Mouse (Mus musculus): Measurements from ENCODE around the gene Lrrc15. TPM values are rescaled to one million over a fixed set of nuclear protein-coding genes. Genes with fewer than 3 reads are reported as not detected.
A peak's percentile ranks its signal among the peaks of the same experiment; 100 is the strongest.

Lrrc15 gene
- polyA plus RNA-seq (2016; fragmentation: Nextera tagmentation; extraction: Ambion mirVana), result 0.84 and 0.90 TPM in 2 replicates

DNA sequence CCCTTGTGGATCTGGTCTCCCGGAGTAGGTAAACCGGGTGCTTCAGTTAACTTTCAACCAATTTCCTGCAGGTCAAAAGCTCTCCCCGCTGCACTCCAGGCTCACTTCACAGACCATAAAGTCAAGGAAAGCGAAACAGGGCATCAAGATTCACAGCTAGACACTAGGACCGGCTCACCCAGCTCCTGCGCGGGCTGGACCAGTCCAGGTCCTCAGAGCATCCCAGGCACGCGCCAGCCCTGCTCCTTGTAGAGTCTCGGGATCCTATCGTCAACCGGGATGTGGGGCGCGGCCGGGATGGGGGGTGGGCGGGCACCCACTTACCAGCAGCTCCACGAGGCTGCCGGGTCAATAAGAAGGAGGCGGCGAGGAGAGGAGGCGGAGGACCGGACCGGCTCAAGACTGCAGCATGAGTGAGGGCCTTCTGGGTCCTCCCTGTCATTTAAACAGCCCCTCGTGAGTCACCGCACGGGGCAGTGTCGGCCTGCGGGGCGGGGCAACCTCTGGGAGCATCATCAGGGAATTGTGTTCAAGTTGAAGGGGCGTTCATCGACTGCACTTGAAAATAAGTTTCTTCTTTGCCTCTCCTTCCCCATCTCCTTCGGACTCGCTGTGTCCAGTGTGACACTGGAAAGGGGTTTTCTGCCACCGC, at the start of gene Lrrc15:
TSS of gene Lrrc15 (minus strand) at position 413 of the 652 bp plus-strand sequence.
- WGBS, result 4% methylated on average over 34 of the region's 34 CpGs
- Histone ChIP-seq H3K9ac (replicated peaks) (peak within 1 kb of the TSS; percentile 35; the same call in 1 of the 2 replicates), H3K27me3 (peaks cover 27% of the 10 kb centered on the region), H3K9me3 (no peaks in the 10 kb centered on the region), H3K27ac (no peak within 1 kb of the TSS), H3K4me3 (replicated peaks) (peak within 1 kb of the TSS; percentile 36), H3K36me3 (no peaks in the 10 kb centered on the region), H3K4me1 (replicated peaks) (peaks cover 51% of the 10 kb centered on the region), H3K4me2 (peak within 1 kb of the TSS; percentile 73)
- no peak for ATAC-seq (ENCODE audit: insufficient number of reproducible peaks, insufficient read depth, low FRiP score, low TSS enrichment, low read depth)

GRCm38 (mm10) chr16:30314236-30314635, 31.2 kb upstream of the Lrrc15 start:
- H3K27me3 ChIP-seq, result peaks cover 30% of the 10 kb centered on the region
- H3K4me3 ChIP-seq (replicated peaks), result no peak overlapping the region
- H3K36me3 ChIP-seq, result peaks cover 27% of the 10 kb centered on the region; the same call in 1 of the 2 replicates
- no peak overlapping the region for H3K4me2 ChIP-seq
- no peak for ATAC-seq (ENCODE audit: insufficient number of reproducible peaks, insufficient read depth, low FRiP score, low TSS enrichment, low read depth)
- no peak overlapping the region for H3K27ac ChIP-seq
- H3K9me3 ChIP-seq, result no peaks in the 10 kb centered on the region
- H3K4me1 ChIP-seq (replicated peaks), result peaks cover 7% of the 10 kb centered on the region
- no peak overlapping the region for H3K9ac ChIP-seq (replicated peaks)

DNA sequence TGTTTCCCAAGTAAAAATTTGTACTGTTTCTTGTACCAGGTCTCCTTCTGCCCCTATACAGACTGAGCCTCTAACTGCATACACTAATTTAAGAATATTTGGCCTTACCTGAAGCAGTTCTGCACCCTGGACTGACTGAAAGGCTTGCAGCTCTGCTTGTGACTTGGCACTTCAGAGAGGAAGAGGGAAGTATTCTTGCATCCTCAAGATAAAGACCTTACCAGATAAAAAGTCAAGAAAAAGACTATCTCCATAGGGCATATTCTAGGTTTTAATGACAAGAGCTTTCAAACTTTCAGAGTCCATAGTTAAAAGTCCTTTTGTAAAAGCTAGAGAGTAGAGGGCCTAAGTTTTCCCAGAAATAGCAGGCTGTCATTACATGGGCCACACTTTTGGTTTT, 27.6 kb upstream of the Lrrc15 start, which contains the start of gene Gp5:
TSS of gene Gp5 (minus strand) at position 133 of the 400 bp plus-strand sequence.
- Histone ChIP-seq H3K27ac (no peak within 1 kb of the TSS), H3K4me1 (replicated peaks) (peaks cover 21% of the 10 kb centered on the region), H3K9ac (replicated peaks) (0 out of 2 replicates have a peak within 1 kb of the TSS, but pooled peaks have one; percentile 4), H3K9me3 (no peaks in the 10 kb centered on the region), H3K4me3 (replicated peaks) (peak within 1 kb of the TSS; percentile 60), H3K4me2 (peak within 1 kb of the TSS; percentile 99), H3K27me3 (peaks cover 64% of the 10 kb centered on the region), H3K36me3 (peaks cover 9% of the 10 kb centered on the region; the same call in 1 of the 2 replicates)
- no peak for ATAC-seq (ENCODE audit: insufficient number of reproducible peaks, insufficient read depth, low FRiP score, low TSS enrichment, low read depth)

- H3K4me2 ChIP-seq, result no peak overlapping the region
- no peak overlapping the region for H3K27ac ChIP-seq
- 47% methylated on average over 8 of the region's 8 CpGs for WGBS
- H3K4me1 ChIP-seq (replicated peaks), result peaks cover 21% of the 10 kb centered on the region
- no peaks in the 10 kb centered on the region for H3K9me3 ChIP-seq
- no peak overlapping the region for H3K4me3 ChIP-seq (replicated peaks)
- H3K9ac ChIP-seq (replicated peaks), result no peak overlapping the region
- H3K36me3 ChIP-seq, result peaks cover 5% of the 10 kb centered on the region; the same call in 1 of the 2 replicates
- peaks cover 67% of the 10 kb centered on the region for H3K27me3 ChIP-seq
- no peak for ATAC-seq (ENCODE audit: insufficient number of reproducible peaks, insufficient read depth, low FRiP score, low TSS enrichment, low read depth)
Measured at GRCm38 (mm10) chr16:30310171-30310515, 27.1 kb upstream of the Lrrc15 start.

- Histone ChIP-seq H3K36me3 (peaks cover 1% of the 10 kb centered on the region; the same call in 1 of the 2 replicates), H3K27me3 (peaks cover 69% of the 10 kb centered on the region), H3K4me1 (replicated peaks) (peaks cover 21% of the 10 kb centered on the region), H3K9me3 (no peaks in the 10 kb centered on the region), H3K4me3 (replicated peaks) (peak overlapping the region; percentile 60), H3K9ac (replicated peaks) (0 out of 2 replicates have a peak overlapping the region, but pooled peaks have one; percentile 4), H3K4me2 (peak overlapping the region; percentile 99), H3K27ac (no peak overlapping the region)
- no peak for ATAC-seq (ENCODE audit: insufficient number of reproducible peaks, insufficient read depth, low FRiP score, low TSS enrichment, low read depth)
- WGBS, result 5% methylated on average over 34 of the region's 34 CpGs
Measured at GRCm38 (mm10) chr16:30309395-30310170, 26.5 kb upstream of the Lrrc15 start.

DNA sequence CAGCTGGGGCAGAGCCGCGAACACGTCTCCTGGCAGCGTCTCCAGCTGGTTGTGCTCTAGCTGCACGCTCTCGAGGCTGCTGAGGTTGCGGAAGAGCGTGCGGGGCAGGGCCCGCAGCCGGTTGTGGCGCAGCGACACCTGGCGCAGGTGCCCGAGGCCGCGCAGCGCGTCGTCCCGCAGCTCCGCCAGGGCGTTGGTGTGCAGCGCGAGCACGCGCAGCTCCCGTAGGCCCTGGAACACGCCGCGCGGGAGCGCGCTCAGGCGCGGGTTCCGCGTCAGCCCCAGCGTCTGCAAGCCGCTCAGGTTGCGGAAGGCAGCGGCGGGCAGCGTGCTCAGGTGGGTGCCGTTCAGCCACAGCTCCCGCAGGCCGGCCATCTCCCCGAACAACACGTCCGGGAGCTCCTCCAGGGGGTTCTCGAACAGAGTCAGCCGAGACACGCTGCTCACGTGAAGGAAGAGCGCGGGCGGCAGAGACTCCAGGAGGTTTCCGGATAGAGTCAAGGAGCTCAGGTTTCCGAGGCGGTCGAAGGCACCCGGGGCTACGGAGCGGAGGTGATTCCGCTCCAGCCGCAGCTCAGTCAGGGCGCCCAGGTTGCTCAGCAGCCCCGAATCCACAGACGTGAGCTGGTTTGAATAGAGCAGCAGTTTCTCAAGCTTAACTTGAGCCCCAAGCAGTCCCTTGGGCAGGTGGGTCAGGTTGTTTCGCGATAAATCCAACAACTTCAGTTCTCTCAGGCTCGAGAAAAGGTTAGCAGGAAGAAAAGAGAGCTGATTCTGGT, 25.7 kb upstream of the Lrrc15 start:
- H3K9ac ChIP-seq (replicated peaks), result peak overlapping the region; percentile 63
- peaks cover 75% of the 10 kb centered on the region for H3K27me3 ChIP-seq
- H3K9me3 ChIP-seq, result no peaks in the 10 kb centered on the region
- no peaks in the 10 kb centered on the region for H3K36me3 ChIP-seq
- ATAC-seq (ENCODE audit: insufficient number of reproducible peaks, insufficient read depth, low FRiP score, low TSS enrichment, low read depth), result peak; percentile 44; the same call in 1 of the 2 replicates
- peak overlapping the region; percentile 60 for H3K4me3 ChIP-seq (replicated peaks)
- H3K27ac ChIP-seq, result no peak overlapping the region
- WGBS, result 1% methylated on average over 72 of the region's 72 CpGs
- peak overlapping the region; percentile 99 for H3K4me2 ChIP-seq
- peaks cover 21% of the 10 kb centered on the region for H3K4me1 ChIP-seq (replicated peaks)

- Histone ChIP-seq H3K9me3 (no peaks in the 10 kb centered on the region), H3K4me3 (replicated peaks) (peak overlapping the region; percentile 60), H3K27me3 (peaks cover 82% of the 10 kb centered on the region), H3K9ac (replicated peaks) (peak overlapping the region; percentile 63), H3K4me2 (peak overlapping the region; percentile 99), H3K27ac (no peak overlapping the region), H3K36me3 (no peaks in the 10 kb centered on the region), H3K4me1 (replicated peaks) (peaks cover 21% of the 10 kb centered on the region)
- WGBS, result 12% methylated on average over 29 of the region's 29 CpGs
- ATAC-seq (ENCODE audit: insufficient number of reproducible peaks, insufficient read depth, low FRiP score, low TSS enrichment, low read depth), result no peak
Measured at GRCm38 (mm10) chr16:30307961-30308615, 25.0 kb upstream of the Lrrc15 start.

- Histone ChIP-seq H3K9ac (replicated peaks) (no peak overlapping the region), H3K4me3 (replicated peaks) (no peak overlapping the region), H3K4me1 (replicated peaks) (peaks cover 21% of the 10 kb centered on the region), H3K27ac (no peak overlapping the region), H3K9me3 (no peaks in the 10 kb centered on the region), H3K36me3 (no peaks in the 10 kb centered on the region), H3K27me3 (peaks cover 85% of the 10 kb centered on the region), H3K4me2 (no peak overlapping the region)
- 45% methylated on average over 12 of the region's 12 CpGs for WGBS
- ATAC-seq (ENCODE audit: insufficient number of reproducible peaks, insufficient read depth, low FRiP score, low TSS enrichment, low read depth), result no peak
Measured at GRCm38 (mm10) chr16:30307306-30307705, 24.2 kb upstream of the Lrrc15 start.

- ATAC-seq (ENCODE audit: insufficient number of reproducible peaks, insufficient read depth, low FRiP score, low TSS enrichment, low read depth), result no peak
- H3K9me3 ChIP-seq, result no peaks in the 10 kb centered on the region
- peaks cover 84% of the 10 kb centered on the region for H3K27me3 ChIP-seq
- no peak overlapping the region for H3K4me3 ChIP-seq (replicated peaks)
- H3K4me2 ChIP-seq, result no peak overlapping the region
- H3K9ac ChIP-seq (replicated peaks), result no peak overlapping the region
- H3K4me1 ChIP-seq (replicated peaks), result peaks cover 21% of the 10 kb centered on the region
- H3K27ac ChIP-seq, result no peak overlapping the region
- 90% methylated on average over 4 of the region's 4 CpGs for WGBS
- H3K36me3 ChIP-seq, result no peaks in the 10 kb centered on the region
Measured at GRCm38 (mm10) chr16:30306102-30306501, 23.0 kb upstream of the Lrrc15 start.

GRCm38 (mm10) chr16:30304236-30304635, 21.2 kb upstream of the Lrrc15 start:
- no peaks in the 10 kb centered on the region for H3K36me3 ChIP-seq
- WGBS, result 74% methylated on average over 5 of the region's 5 CpGs
- no peaks in the 10 kb centered on the region for H3K9me3 ChIP-seq
- no peak overlapping the region for H3K9ac ChIP-seq (replicated peaks)
- peaks cover 14% of the 10 kb centered on the region for H3K4me1 ChIP-seq (replicated peaks)
- no peak overlapping the region for H3K4me3 ChIP-seq (replicated peaks)
- no peak for ATAC-seq (ENCODE audit: insufficient number of reproducible peaks, insufficient read depth, low FRiP score, low TSS enrichment, low read depth)
- H3K4me2 ChIP-seq, result no peak overlapping the region
- H3K27me3 ChIP-seq, result peaks cover 76% of the 10 kb centered on the region
- no peak overlapping the region for H3K27ac ChIP-seq
